Mouse (Mus musculus) embryonic facial prominence, embryonic 12.5 days (tissue): ENCODE results near the gene Rasgef1b. TPM values are rescaled to one million over a fixed set of nuclear protein-coding genes. Genes with fewer than 3 reads are reported as not detected.

ENCODE experiments used
- ATAC-seq: fragments of 200-750 bp; cut with Nextera tagmentation; 2 replicates; pipeline ENCODE4 v1.8.0; 2017; ENCODE audit not compliant: insufficient number of reproducible peaks, insufficient read depth, low FRiP score, low TSS enrichment
- H3K27ac ChIP-seq: fragments of 300-500 bp; sonication (generic); 2 replicates; pipeline ENCODE4 v1.5.1; 2016; ENCODE audit warnings: mild to moderate bottlenecking
- H3K27me3 ChIP-seq: fragments of 300-500 bp; sonication (generic); 2 replicates; pipeline ENCODE4 v1.6.1; 2016; ENCODE audit warnings: mild to moderate bottlenecking, moderate library complexity
- H3K36me3 ChIP-seq: fragments of 300-500 bp; sonication (generic); 2 replicates; pipeline ENCODE4 v1.6.1; 2016; ENCODE audit warnings: mild to moderate bottlenecking
- H3K4me1 ChIP-seq: fragments of 300-500 bp; sonication (generic); 2 replicates; pipeline ENCODE4 v1.6.1; 2016
- H3K4me2 ChIP-seq: fragments of 300-500 bp; sonication (generic); replicated peaks from 2 replicates; pipeline ENCODE4 v1.6.1; 2016; ENCODE audit warnings: mild to moderate bottlenecking, moderate library complexity
- H3K4me3 ChIP-seq: fragments of 300-500 bp; sonication (generic); 2 replicates; pipeline ENCODE4 v1.5.1; 2016; ENCODE audit warnings: mild to moderate bottlenecking
- H3K9ac ChIP-seq: fragments of 300-500 bp; sonication (generic); 2 replicates; pipeline ENCODE4 v1.6.1; 2016; ENCODE audit warnings: mild to moderate bottlenecking, moderate library complexity
- H3K9me3 ChIP-seq: fragments of 300-500 bp; sonication (generic); 2 replicates; pipeline ENCODE4 v1.6.1; 2016; ENCODE audit warnings: mild to moderate bottlenecking, moderate library complexity
- WGBS: fragments of 180-500 bp; shearing (Covaris S2); methylation state at CpG from one replicate; pipeline ENCODE4 v1.1.7; 2016; 5-methylcytosine and 5-hydroxymethylcytosine counted together
- polyA plus RNA-seq: library from polyadenylated mRNA; unstranded; fragments of >200 nt; fragmentation: Nextera tagmentation; extraction: Ambion mirVana; gene quantifications from 2 replicates; pipeline ENCODE4 v1.2.1, GENCODE M21; 2016

Rasgef1b gene
- polyA plus RNA-seq, 1 experiment from 2014 or later, result 11.7 TPM

DNA sequence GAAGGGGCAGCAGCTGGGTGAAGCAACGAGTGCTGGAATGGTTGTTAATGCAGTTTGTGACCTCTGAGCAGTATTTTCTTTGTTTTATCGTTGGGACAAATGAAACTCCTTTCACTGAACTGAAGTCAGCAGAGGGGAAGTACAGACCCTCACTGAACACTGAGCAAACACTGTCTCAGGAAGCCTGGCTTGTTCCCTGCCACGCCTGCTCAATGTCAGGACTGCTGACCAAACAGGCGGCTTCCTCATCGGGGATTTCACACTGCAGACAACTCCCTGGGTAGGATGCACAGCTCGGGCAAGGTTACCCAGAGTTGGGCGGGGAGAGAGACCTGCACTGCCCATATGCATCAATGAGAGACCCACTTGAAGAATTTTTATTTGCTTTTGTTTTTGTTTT is 353.1 kb downstream of the Rasgef1b start:
- Histone ChIP-seq H3K4me2 (no peak overlapping the region), H3K9ac (no peak overlapping the region), H3K27ac (no peak overlapping the region), H3K4me3 (no peak overlapping the region), H3K4me1 (peaks cover 9% of the 10 kb centered on the region), H3K9me3 (no peaks in the 10 kb centered on the region), H3K27me3 (no peaks in the 10 kb centered on the region), H3K36me3 (no peaks in the 10 kb centered on the region)
- no peak for ATAC-seq
- WGBS, result 68% methylated on average over 7 of the region's 7 CpGs

DNA sequence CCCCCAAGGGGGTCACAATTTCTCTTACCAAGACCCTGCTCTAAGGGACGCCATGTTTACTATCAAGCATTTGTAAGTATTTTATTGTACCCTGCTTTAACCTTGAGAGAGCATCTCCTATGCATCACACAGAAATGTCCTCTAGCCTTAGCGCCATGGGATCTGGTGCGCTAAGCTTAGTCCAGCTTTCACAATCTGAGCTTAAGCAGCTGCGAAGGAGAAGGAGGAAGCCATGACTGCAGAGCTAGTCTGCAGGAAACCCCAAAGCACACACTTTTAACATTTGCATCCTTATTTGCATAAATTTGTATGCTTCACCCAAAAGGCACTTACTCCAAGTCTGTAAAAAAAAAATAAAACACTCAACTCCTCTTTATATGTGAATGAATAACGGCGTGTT is 354.4 kb downstream of the Rasgef1b start:
- 94% methylated on average over 6 of the region's 6 CpGs for WGBS
- H3K4me2 ChIP-seq, result no peak overlapping the region
- no peak overlapping the region for H3K27ac ChIP-seq
- peaks cover 6% of the 10 kb centered on the region for H3K4me1 ChIP-seq
- no peak overlapping the region for H3K4me3 ChIP-seq
- no peak overlapping the region for H3K9ac ChIP-seq
- ATAC-seq, result no peak
- no peaks in the 10 kb centered on the region for H3K9me3 ChIP-seq
- H3K27me3 ChIP-seq, result no peaks in the 10 kb centered on the region
- H3K36me3 ChIP-seq, result no peaks in the 10 kb centered on the region

DNA sequence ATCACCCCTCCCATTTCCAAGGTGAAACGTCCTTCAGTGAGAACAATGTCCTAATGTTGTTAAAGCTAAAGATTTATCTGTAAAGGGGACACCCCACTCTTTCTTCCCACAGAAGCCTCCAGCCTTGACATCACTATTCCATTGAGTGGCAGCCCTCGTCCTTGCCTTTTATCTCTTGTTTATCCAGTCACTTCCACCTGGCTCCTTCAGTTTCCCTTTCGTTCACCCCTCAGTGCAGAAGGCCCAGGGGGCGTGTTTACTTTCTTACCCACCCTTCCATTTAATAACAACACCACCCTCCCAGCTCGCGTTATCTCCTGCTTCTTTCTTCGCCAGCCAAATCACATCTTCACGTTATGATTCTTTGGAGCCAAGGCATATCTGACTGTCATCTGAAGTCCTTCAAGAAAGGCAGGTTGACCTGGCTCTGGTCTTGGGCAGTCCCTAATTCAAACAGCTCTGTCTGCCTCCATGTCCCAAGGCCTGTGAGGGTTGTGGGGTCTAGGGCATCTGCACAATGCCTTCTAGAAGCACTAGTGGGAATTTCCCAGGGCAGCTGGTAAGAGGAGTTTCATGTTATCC is 355.2 kb downstream of the Rasgef1b start:
- no peaks in the 10 kb centered on the region for H3K36me3 ChIP-seq
- no peaks in the 10 kb centered on the region for H3K9me3 ChIP-seq
- no peaks in the 10 kb centered on the region for H3K4me1 ChIP-seq
- H3K4me2 ChIP-seq, result no peak overlapping the region
- H3K9ac ChIP-seq, result no peak overlapping the region
- H3K27me3 ChIP-seq, result no peaks in the 10 kb centered on the region
- WGBS, result 62% methylated on average over 8 of the region's 8 CpGs
- H3K4me3 ChIP-seq, result no peak overlapping the region
- H3K27ac ChIP-seq, result no peak overlapping the region
- ATAC-seq, result no peak

DNA sequence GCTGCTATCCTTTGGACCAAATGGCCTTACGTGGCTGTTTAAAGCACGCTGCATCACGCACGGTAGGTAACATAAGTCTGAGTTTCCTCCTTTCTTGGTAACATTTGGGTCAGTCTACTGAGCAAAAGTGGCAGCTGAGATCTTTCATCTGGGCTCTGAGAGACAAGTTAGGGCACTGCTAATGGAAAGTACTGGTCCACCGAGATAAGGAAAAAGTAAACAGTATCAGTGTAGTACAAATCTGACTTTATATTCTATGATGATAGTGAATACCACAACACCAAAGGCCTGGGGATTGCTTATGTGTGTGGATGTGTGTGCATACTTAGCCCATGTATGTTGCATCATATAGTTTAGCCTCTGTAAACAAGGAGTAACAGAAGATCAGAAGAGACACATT is 358.2 kb downstream of the Rasgef1b start:
- H3K4me1 ChIP-seq, result no peaks in the 10 kb centered on the region
- no peak for ATAC-seq

DNA sequence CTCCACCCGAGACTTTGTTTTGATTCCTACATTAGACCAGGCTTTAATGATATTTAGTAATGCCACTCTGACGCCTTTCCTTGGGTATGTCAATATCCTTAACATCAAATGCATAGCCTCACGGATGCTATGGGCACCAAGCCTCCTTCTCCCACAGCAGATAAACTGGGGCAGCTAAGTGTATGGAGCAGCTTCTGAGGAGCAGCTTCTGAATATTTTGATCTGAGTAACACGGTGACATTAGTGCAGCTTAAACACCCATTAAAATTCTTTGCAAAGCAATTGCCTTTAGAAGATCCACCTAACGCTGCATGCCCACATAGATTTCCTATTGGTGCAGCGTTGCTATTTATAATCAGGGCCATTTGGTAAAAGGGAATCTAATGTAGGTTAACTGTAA is 359.6 kb downstream of the Rasgef1b start:
- H3K36me3 ChIP-seq, result no peaks in the 10 kb centered on the region
- H3K9ac ChIP-seq, result no peak overlapping the region
- H3K9me3 ChIP-seq, result no peaks in the 10 kb centered on the region
- H3K4me1 ChIP-seq, result no peaks in the 10 kb centered on the region
- H3K27ac ChIP-seq, result no peak overlapping the region
- H3K4me2 ChIP-seq, result no peak overlapping the region
- no peak overlapping the region for H3K4me3 ChIP-seq
- H3K27me3 ChIP-seq, result no peaks in the 10 kb centered on the region
- no peak for ATAC-seq
- WGBS, result 87% methylated on average over 6 of the region's 6 CpGs

More for the DNA sequence above, 358.2 kb downstream of the Rasgef1b start:
- 85% methylated on average over 5 of the region's 5 CpGs for WGBS
- H3K9ac ChIP-seq, result no peak overlapping the region
- no peak overlapping the region for H3K4me2 ChIP-seq
- no peak overlapping the region for H3K4me3 ChIP-seq
- H3K9me3 ChIP-seq, result no peaks in the 10 kb centered on the region
- no peak overlapping the region for H3K27ac ChIP-seq
- no peaks in the 10 kb centered on the region for H3K36me3 ChIP-seq
- no peaks in the 10 kb centered on the region for H3K27me3 ChIP-seq

DNA sequence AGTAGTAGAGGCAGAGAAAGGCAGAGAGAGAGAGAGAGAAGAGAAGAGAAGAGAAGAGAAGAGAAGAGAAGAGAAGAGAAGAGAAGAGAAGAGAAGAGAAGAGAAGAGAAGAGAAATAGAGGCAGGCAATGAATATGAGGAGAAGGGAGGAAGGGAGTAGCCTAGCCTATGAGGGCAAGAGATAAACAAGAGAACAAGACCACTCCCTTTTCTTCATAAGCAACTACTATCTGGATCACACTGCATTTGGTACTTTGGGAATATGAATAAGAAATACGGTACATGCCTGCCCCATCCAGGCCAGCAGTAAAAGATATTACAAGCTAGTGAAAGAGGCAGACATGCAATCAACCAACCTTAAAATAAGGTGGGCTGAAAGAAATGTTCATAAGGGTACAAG is 360.2 kb downstream of the Rasgef1b start:
- H3K9ac ChIP-seq, result no peak overlapping the region
- H3K4me3 ChIP-seq, result no peak overlapping the region
- ATAC-seq, result no peak
- no peak overlapping the region for H3K27ac ChIP-seq
- no peaks in the 10 kb centered on the region for H3K9me3 ChIP-seq
- no peaks in the 10 kb centered on the region for H3K27me3 ChIP-seq
- H3K4me1 ChIP-seq, result no peaks in the 10 kb centered on the region
- WGBS, result 90% methylated on average over 1 of the region's 1 CpGs
- H3K36me3 ChIP-seq, result no peaks in the 10 kb centered on the region
- H3K4me2 ChIP-seq, result no peak overlapping the region

DNA sequence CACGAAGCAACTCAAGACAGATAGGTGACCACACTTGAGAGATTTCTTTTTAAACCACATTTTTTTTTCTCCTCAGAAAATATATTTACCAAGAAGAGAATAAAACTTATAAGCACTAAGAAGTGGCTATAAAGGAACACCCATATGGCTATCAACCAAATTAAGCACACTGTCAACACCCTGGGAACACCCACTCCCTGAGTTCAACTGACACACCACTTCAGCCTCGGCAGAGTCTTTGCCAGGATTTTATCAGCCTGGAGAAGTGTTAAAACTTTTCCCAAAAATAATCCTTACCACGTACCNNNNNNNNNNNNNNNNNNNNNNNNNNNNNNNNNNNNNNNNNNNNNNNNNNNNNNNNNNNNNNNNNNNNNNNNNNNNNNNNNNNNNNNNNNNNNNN is 368.3 kb downstream of the Rasgef1b start:
- Histone ChIP-seq H3K36me3 (no peaks in the 10 kb centered on the region), H3K27me3 (no peaks in the 10 kb centered on the region), H3K4me3 (no peak overlapping the region), H3K4me2 (no peak overlapping the region), H3K9me3 (no peaks in the 10 kb centered on the region), H3K4me1 (0 out of 2 replicates have a peak, but pooled peaks cover 3% of the 10 kb centered on the region), H3K9ac (no peak overlapping the region), H3K27ac (no peak overlapping the region)
- ATAC-seq, result no peak
- 72% methylated on average over 3 of the region's 3 CpGs for WGBS

DNA sequence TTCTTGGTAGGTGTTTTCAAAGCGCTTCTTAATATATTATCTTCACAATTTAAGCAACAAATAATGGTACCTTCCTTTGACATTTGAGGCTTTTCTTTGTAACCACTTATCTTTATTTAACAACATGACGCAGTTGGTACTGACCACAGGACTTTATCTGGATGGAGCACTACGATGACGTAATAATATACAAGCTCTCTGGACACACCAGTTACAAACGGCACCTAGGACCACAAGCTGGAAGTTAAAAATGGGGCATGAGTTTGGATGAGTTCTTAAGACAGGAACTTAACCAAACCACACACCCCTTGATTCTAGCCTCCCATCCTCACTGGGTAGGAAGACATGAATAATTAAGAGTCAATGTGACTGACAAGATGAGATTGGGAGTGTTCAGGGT is 369.6 kb downstream of the Rasgef1b start:
- no peak overlapping the region for H3K27ac ChIP-seq

DNA sequence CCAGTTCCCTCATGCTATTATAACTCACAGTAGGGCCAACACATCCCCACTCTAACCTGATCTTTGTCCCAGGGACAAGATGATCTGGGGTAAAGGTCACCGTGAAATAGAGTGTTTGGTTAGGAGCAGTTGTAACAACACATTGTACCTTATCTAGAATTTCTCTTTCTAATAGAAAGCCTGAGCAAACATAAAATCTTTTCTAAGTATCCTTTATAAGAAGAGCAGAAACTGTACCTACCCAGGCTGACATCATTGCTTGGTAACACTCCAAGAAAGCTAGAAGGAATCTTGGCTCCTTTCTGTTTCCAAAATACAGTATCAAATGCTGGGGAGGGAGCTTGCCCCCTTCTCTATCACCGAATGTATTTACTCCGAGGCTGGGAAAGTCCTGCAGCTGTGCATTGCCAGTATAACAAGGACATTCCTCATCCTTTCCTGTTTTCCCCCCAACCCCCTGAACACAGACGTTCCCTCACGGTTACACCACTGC is 374.2 kb downstream of the Rasgef1b start:
- Histone ChIP-seq H3K27me3 (no peaks in the 10 kb centered on the region), H3K4me3 (no peak overlapping the region), H3K9ac (no peak overlapping the region), H3K9me3 (no peaks in the 10 kb centered on the region), H3K36me3 (no peaks in the 10 kb centered on the region), H3K27ac (no peak overlapping the region), H3K4me1 (0 out of 2 replicates have a peak, but pooled peaks cover 2% of the 10 kb centered on the region), H3K4me2 (no peak overlapping the region)
- ATAC-seq, result no peak
- WGBS, result 36% methylated on average over 5 of the region's 5 CpGs

More for the DNA sequence above, 369.6 kb downstream of the Rasgef1b start:
- Histone ChIP-seq H3K36me3 (no peaks in the 10 kb centered on the region), H3K9ac (no peak overlapping the region), H3K9me3 (no peaks in the 10 kb centered on the region), H3K4me2 (no peak overlapping the region), H3K27me3 (no peaks in the 10 kb centered on the region), H3K4me1 (0 out of 2 replicates have a peak, but pooled peaks cover 3% of the 10 kb centered on the region), H3K4me3 (no peak overlapping the region)
- WGBS, result 89% methylated on average over 5 of the region's 5 CpGs
- no peak for ATAC-seq

DNA sequence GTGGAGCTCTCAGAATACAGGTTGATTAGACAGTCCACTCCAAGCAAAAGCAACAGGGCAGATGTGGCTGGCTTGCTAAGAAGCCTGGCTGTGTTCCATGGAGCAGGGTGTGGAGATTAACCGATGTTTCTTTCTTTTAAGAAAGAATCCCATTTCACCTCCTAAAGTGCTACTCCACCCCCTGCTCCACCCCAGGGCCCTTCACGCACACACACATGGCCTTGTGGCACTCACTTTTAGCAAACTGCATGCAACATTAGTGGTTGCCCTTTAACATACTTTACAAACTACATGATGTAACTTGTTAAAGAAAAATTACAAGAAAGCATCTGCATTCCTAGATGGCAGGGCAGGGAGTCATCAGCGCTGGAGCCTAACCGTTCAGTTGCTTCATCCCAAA is 378.8 kb downstream of the Rasgef1b start:
- H3K27me3 ChIP-seq, result no peaks in the 10 kb centered on the region
- 0 out of 2 replicates have a peak, but pooled peaks cover 2% of the 10 kb centered on the region for H3K4me1 ChIP-seq
- H3K9me3 ChIP-seq, result no peaks in the 10 kb centered on the region
- H3K27ac ChIP-seq, result no peak overlapping the region
- H3K4me3 ChIP-seq, result no peak overlapping the region
- WGBS, result 60% methylated on average over 4 of the region's 4 CpGs
- no peak for ATAC-seq
- no peak overlapping the region for H3K4me2 ChIP-seq
- H3K36me3 ChIP-seq, result no peaks in the 10 kb centered on the region
- no peak overlapping the region for H3K9ac ChIP-seq

DNA sequence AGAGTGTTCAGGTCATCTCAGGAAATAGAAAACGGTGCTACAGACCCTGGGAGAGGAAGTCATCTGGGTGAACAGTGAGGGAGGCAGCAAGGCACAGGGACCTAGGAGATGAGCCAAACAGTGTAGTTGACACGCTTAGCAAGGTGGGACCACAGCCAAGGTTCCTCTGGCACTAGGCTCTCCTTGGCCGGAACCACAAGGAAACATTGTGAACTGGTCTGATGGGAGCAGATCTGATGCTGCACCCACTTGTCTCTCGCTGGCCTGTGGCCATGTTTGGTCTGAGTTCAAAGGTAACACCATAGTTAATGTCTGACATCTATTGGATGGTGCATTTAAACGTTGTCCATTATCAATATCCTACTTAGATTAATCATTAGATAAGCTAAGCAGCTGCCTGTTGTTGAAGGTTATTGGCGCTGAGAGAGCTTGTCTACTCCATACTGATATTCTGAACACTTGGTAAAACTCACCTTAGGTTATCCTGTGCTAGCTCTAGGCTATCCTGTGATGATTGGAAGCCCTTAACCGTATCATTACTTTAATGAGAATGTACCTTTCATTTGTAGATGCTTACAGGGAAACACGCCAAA is 380.5 kb downstream of the Rasgef1b start:
- Histone ChIP-seq H3K27ac (no peak overlapping the region), H3K4me3 (no peak overlapping the region), H3K27me3 (no peaks in the 10 kb centered on the region), H3K4me1 (0 out of 2 replicates have a peak, but pooled peaks cover 2% of the 10 kb centered on the region), H3K36me3 (no peaks in the 10 kb centered on the region), H3K9ac (no peak overlapping the region), H3K4me2 (no peak overlapping the region), H3K9me3 (no peaks in the 10 kb centered on the region)
- ATAC-seq, result no peak
- 83% methylated on average over 8 of the region's 8 CpGs for WGBS

DNA sequence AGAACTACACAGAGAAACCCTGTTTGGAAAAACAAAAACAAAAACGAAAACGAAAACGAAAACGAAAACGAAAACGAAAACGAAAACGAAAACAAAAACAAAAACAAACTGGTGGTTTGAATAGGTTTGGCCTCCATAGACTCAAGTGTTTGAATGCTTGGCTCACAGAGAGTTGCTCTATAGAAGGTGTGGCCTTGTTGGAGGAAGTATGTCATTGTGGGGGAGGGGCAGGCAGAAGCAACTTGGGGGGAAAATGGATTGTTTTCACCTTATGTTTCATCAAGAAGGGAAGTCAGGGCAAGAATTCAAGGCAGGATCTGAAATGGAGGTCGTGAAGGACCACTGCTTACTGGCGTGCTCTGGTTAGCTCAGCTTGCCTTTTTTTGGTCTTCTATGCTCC is 386.3 kb downstream of the Rasgef1b start:
- Histone ChIP-seq H3K36me3 (no peaks in the 10 kb centered on the region), H3K9me3 (no peaks in the 10 kb centered on the region), H3K9ac (no peak overlapping the region), H3K4me2 (no peak overlapping the region), H3K27me3 (no peaks in the 10 kb centered on the region), H3K4me1 (peaks cover 8% of the 10 kb centered on the region), H3K27ac (no peak overlapping the region), H3K4me3 (no peak overlapping the region)
- 90% methylated on average over 10 of the region's 10 CpGs for WGBS
- no peak for ATAC-seq
